Mouse (Mus musculus): ENCODE results near the gene Nprl2. TPM values are rescaled to one million over a fixed set of nuclear protein-coding genes. Genes with fewer than 3 reads are reported as not detected.

The Nprl2 gene
- total and polyA plus RNA-seq, 3 experiments, result 12.6 to 31.4 (median 16.3) TPM

- peaks cover 3% of the 10 kb centered on the region for H3K9me3 ChIP-seq (replicated peaks; ENCODE audit: low read length)
- no peak overlapping the region for H3K4me2 ChIP-seq (ENCODE audit: insufficient read depth, low read depth, poor library complexity, severe bottlenecking)
- in situ Hi-C loops (cut with MboI; ENCODE audit: low pct_ligation_motif_present, low pct_unique_long_range_greater_than_20kb, low sequenced_read_pairs) (no loop called here), dilution Hi-C loops (cut with MboI; ENCODE audit: extremely low pct_ligation_motif_present, extremely low pct_unique_long_range_greater_than_20kb, low sequenced_read_pairs) (no loop called here)
- DNase-seq (ENCODE audit: extremely low read depth), result no peak
- no peaks in the 10 kb centered on the region for H3K36me3 ChIP-seq (replicated peaks in 1 of 2; ENCODE audit: control insufficient read depth in 1 of 2, insufficient read depth in 1 of 2, low read length in 1 of 2)
- H3K27me3 ChIP-seq (replicated peaks), result peaks cover 87% of the 10 kb centered on the region
- H3K27ac ChIP-seq (ENCODE audit: insufficient read depth, low read depth), result no peak overlapping the region
- H3K79me2 ChIP-seq (replicated peaks; ENCODE audit: control insufficient read depth, extremely low read depth, insufficient read depth, poor library complexity, severe bottlenecking), result no peaks in the 10 kb centered on the region
- H3K4me1 ChIP-seq (ENCODE audit: control insufficient read depth in 1 of 2, insufficient read depth in 2 of 2), result peaks cover 3 to 7% of the 10 kb centered on the region in 2 experiments; a peak in 3 of 4 replicates
- no peak for TF ChIP-seq ZKSCAN1 (IDR thresholded peaks at IDR 0.05; ENCODE audit: borderline replicate concordance, low read depth, low read length)
- no peak for TF ChIP-seq MEF2A (IDR thresholded peaks at IDR 0.05; ENCODE audit: borderline replicate concordance, low read depth, low read length)
- no peak for TF ChIP-seq ZC3H11A (IDR thresholded peaks at IDR 0.05; ENCODE audit: low read depth, low read length)
- TF ChIP-seq CHD1 (IDR thresholded peaks at IDR 0.05; ENCODE audit: low read depth, low read length), result no peak
- no peak for TF ChIP-seq MYC (IDR thresholded peaks at IDR 0.05; ENCODE audit: low read depth, low read length)
- TF ChIP-seq MXI1 (IDR thresholded peaks at IDR 0.05; ENCODE audit: low read depth, low read length), result no peak
- TF ChIP-seq E2F4 (IDR thresholded peaks at IDR 0.05; ENCODE audit: insufficient replicate concordance, low read depth, low read length), result no peak
- no peak for TF ChIP-seq IRF4 (IDR thresholded peaks at IDR 0.05; ENCODE audit: low read depth, low read length)
- TF ChIP-seq JUND (conservative IDR thresholded peaks at IDR 0.05; ENCODE audit: low read depth, low read length), result no peak
- no peak for TF ChIP-seq GABPA (IDR thresholded peaks at IDR 0.05; ENCODE audit: insufficient replicate concordance, low read depth, low read length)
- H3K9ac ChIP-seq (ENCODE audit: insufficient read depth, low read depth), result no peak overlapping the region
- no peak overlapping the region for H3K4me3 ChIP-seq (replicated peaks in 1 of 3; ENCODE audit: low read depth in 2 of 3, low read length in 2 of 3, poor library complexity in 1 of 3)
These were observed 20.2 kb upstream of the Nprl2 start for GRCm38 (mm10) chr9:107521711-107522399.

GRCm38 (mm10) chr9:107522400-107522711 lies 19.7 kb upstream of the Nprl2 start:
- DNase-seq (ENCODE audit: extremely low read depth), result no peak
- Histone ChIP-seq H3K36me3 (replicated peaks in 1 of 2; ENCODE audit: control insufficient read depth in 1 of 2, insufficient read depth in 1 of 2, low read length in 1 of 2) (no peaks in the 10 kb centered on the region), H3K79me2 (replicated peaks; ENCODE audit: control insufficient read depth, extremely low read depth, insufficient read depth, poor library complexity, severe bottlenecking) (no peaks in the 10 kb centered on the region), H3K4me2 (ENCODE audit: insufficient read depth, low read depth, poor library complexity, severe bottlenecking) (no peak overlapping the region), H3K4me1 (ENCODE audit: control insufficient read depth in 1 of 2, insufficient read depth in 2 of 2) (peaks cover 3 to 7% of the 10 kb centered on the region in 2 experiments; a peak in 3 of 4 replicates), H3K4me3 (replicated peaks in 1 of 3; ENCODE audit: low read depth in 2 of 3, low read length in 2 of 3, poor library complexity in 1 of 3) (no peak overlapping the region), H3K27ac (ENCODE audit: insufficient read depth, low read depth) (no peak overlapping the region), H3K9ac (ENCODE audit: insufficient read depth, low read depth) (no peak overlapping the region), H3K27me3 (replicated peaks) (peaks cover 88% of the 10 kb centered on the region), H3K9me3 (replicated peaks; ENCODE audit: low read length) (peaks cover 3% of the 10 kb centered on the region)
- in situ Hi-C loops (cut with MboI; ENCODE audit: low pct_ligation_motif_present, low pct_unique_long_range_greater_than_20kb, low sequenced_read_pairs) (no loop called here), dilution Hi-C loops (cut with MboI; ENCODE audit: extremely low pct_ligation_motif_present, extremely low pct_unique_long_range_greater_than_20kb, low sequenced_read_pairs) (no loop called here)
- TF ChIP-seq EP300 (IDR thresholded peaks at IDR 0.05; ENCODE audit: low read length) (no peak), HCFC1 (IDR thresholded peaks at IDR 0.05; ENCODE audit: low read depth, low read length) (no peak), RCOR1 (conservative IDR thresholded peaks at IDR 0.05; ENCODE audit: low read depth, low read length) (no peak), JUN (IDR thresholded peaks at IDR 0.05; ENCODE audit: insufficient read depth, low read depth, low read length) (no peak), MYC (IDR thresholded peaks at IDR 0.05; ENCODE audit: low read depth, low read length) (no peak), CHD2 (IDR thresholded peaks at IDR 0.05; ENCODE audit: low read length) (no peak), ELF1 (IDR thresholded peaks at IDR 0.05; ENCODE audit: low read depth, low read length) (no peak), CHD1 (IDR thresholded peaks at IDR 0.05; ENCODE audit: low read depth, low read length) (no peak), MXI1 (IDR thresholded peaks at IDR 0.05; ENCODE audit: low read depth, low read length) (no peak), NRF1 (IDR thresholded peaks at IDR 0.05; ENCODE audit: low read depth, low read length) (no peak), CTCF (conservative IDR thresholded peaks at IDR 0.05 in 1 of 2, IDR thresholded peaks at IDR 0.05 in 1 of 2; ENCODE audit: low read depth in 2 of 2, low read length in 2 of 2) (no peak), USF1 (IDR thresholded peaks at IDR 0.05; ENCODE audit: low read depth, low read length) (no peak), E2F4 (IDR thresholded peaks at IDR 0.05; ENCODE audit: insufficient replicate concordance, low read depth, low read length) (no peak), ZMIZ1 (IDR thresholded peaks at IDR 0.05; ENCODE audit: low read depth, low read length) (no peak), IRF4 (IDR thresholded peaks at IDR 0.05; ENCODE audit: low read depth, low read length) (no peak), BHLHE40 (IDR thresholded peaks at IDR 0.05; ENCODE audit: low read depth, low read length) (no peak), POLR2AphosphoS2 (IDR thresholded peaks at IDR 0.05; ENCODE audit: low read depth, low read length) (no peak), MEF2A (IDR thresholded peaks at IDR 0.05; ENCODE audit: borderline replicate concordance, low read depth, low read length) (no peak), MAZ (IDR thresholded peaks at IDR 0.05; ENCODE audit: low read depth, low read length) (no peak)
